Mouse (Mus musculus) limb, embryonic 15.5 days (tissue): ENCODE measurements at regions not wholly inside any gene's neighbourhood (a gene's known extent, or its start where the extent isn't known, plus 50 kb on each side); places are given as distances from the start of the nearest gene placed in this dataset.

ENCODE experiments used
- ATAC-seq: fragments of 200-750 bp; cut with Nextera tagmentation; 2 replicates; pipeline ENCODE4 v1.8.0; 2017; ENCODE audit warnings: low read depth, moderate TSS enrichment; ENCODE audit not compliant: insufficient number of reproducible peaks, low FRiP score, low TSS enrichment
- H3K27ac ChIP-seq: fragments of 300-500 bp; sonication (generic); 2 replicates; pipeline ENCODE4 v1.5.1; 2015; ENCODE audit warnings: moderate library complexity, mild to moderate bottlenecking, inconsistent platforms
- H3K27me3 ChIP-seq: fragments of 300-500 bp; sonication (generic); 2 replicates; pipeline ENCODE4 v1.6.1; 2015; ENCODE audit warnings: inconsistent platforms
- H3K36me3 ChIP-seq: fragments of 300-500 bp; sonication (generic); 2 replicates; pipeline ENCODE4 v1.6.1; 2015; ENCODE audit warnings: inconsistent platforms
- H3K4me1 ChIP-seq: fragments of 300-500 bp; sonication (generic); 2 replicates; pipeline ENCODE4 v1.6.1; 2015; ENCODE audit warnings: inconsistent platforms
- H3K4me2 ChIP-seq: fragments of 300-500 bp; sonication (generic); 2 replicates; pipeline ENCODE4 v1.6.1; 2015; ENCODE audit warnings: mild to moderate bottlenecking, inconsistent platforms
- H3K4me3 ChIP-seq: fragments of 300-500 bp; sonication (generic); 2 replicates; pipeline ENCODE4 v1.5.1; 2015; ENCODE audit warnings: mild to moderate bottlenecking, inconsistent platforms
- H3K9ac ChIP-seq: fragments of 300-500 bp; sonication (generic); 2 replicates; pipeline ENCODE4 v1.6.1; 2015; ENCODE audit warnings: inconsistent platforms
- H3K9me3 ChIP-seq: fragments of 300-500 bp; sonication (generic); 2 replicates; pipeline ENCODE4 v1.6.1; 2016; ENCODE audit warnings: inconsistent platforms
- WGBS: fragments of 180-500 bp; shearing (Covaris S2); methylation state at CpG from one replicate; pipeline ENCODE4 v1.1.7; 2015; 5-methylcytosine and 5-hydroxymethylcytosine counted together

DNA sequence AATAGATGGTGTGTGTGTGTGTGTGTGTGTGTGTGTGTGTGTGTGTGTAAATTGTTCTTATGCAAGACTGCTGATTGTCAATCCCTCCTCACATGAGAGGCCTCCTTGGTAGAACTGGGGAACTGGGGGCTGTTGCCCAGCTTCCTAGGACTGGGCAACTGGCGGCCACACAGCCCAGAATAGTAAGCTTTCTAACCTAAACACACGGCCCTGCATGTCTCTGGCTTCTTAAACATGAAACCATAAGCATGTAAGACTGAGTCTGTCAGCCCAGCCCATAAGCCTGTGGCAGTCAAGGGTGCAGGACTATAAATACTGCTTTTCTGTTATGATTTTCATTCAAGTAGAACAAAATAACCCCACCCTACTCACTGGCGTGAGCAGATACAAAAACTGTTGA, 60.7 kb downstream of the Ifng start:
- Histone ChIP-seq H3K4me2 (no peak overlapping the region), H3K36me3 (no peaks in the 10 kb centered on the region), H3K9me3 (no peaks in the 10 kb centered on the region), H3K27ac (no peak overlapping the region), H3K27me3 (no peaks in the 10 kb centered on the region), H3K4me1 (no peaks in the 10 kb centered on the region), H3K9ac (no peak overlapping the region), H3K4me3 (no peak overlapping the region)
- 80% methylated on average over 3 of the region's 3 CpGs for WGBS
- ATAC-seq, result no peak

GRCm38 (mm10) chr10:118504811-118505210, 64.0 kb downstream of the Ifng start:
- Histone ChIP-seq H3K4me3 (no peak overlapping the region), H3K9ac (no peak overlapping the region), H3K9me3 (no peaks in the 10 kb centered on the region), H3K4me1 (no peaks in the 10 kb centered on the region), H3K36me3 (no peaks in the 10 kb centered on the region), H3K27me3 (no peaks in the 10 kb centered on the region), H3K4me2 (no peak overlapping the region), H3K27ac (no peak overlapping the region)
- 49% methylated on average over 4 of the region's 4 CpGs for WGBS
- ATAC-seq, result no peak

GRCm38 (mm10) chr10:118506154-118506553, 65.3 kb downstream of the Ifng start:
- Histone ChIP-seq H3K27ac (no peak overlapping the region), H3K9me3 (no peaks in the 10 kb centered on the region), H3K36me3 (no peaks in the 10 kb centered on the region), H3K4me1 (no peaks in the 10 kb centered on the region), H3K9ac (no peak overlapping the region), H3K4me2 (no peak overlapping the region), H3K4me3 (no peak overlapping the region), H3K27me3 (no peaks in the 10 kb centered on the region)
- 78% methylated on average over 4 of the region's 4 CpGs for WGBS
- no peak for ATAC-seq

- no peak for ATAC-seq
- no peak overlapping the region for H3K4me3 ChIP-seq
- H3K27ac ChIP-seq, result no peak overlapping the region
- WGBS, result 46% methylated on average over 2 of the region's 2 CpGs
- no peaks in the 10 kb centered on the region for H3K36me3 ChIP-seq
- H3K4me2 ChIP-seq, result no peak overlapping the region
- H3K9me3 ChIP-seq, result no peaks in the 10 kb centered on the region
- no peaks in the 10 kb centered on the region for H3K27me3 ChIP-seq
- H3K4me1 ChIP-seq, result no peaks in the 10 kb centered on the region
- no peak overlapping the region for H3K9ac ChIP-seq
Observed at GRCm38 (mm10) chr10:118507630-118508029, 66.8 kb downstream of the Ifng start.

DNA sequence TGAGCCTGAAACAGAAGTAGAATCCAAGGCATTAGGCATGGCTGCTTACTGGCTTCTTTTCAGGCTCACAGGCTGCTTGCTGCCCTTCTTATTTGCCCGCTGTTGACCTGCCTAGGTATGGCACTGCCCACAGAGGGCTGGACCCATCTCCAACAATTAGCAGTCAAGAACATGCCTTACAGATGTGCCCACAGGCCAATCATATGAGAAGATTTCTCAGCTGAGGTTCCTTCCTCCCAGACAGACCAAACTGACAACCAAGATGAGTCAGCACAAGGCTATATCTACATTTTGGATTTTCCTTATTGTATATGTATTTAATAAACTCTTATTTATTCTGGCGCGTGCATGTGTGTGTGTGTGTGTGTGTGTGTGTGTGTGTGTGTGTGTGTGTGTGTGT, 76.0 kb downstream of the Ifng start:
- H3K27ac ChIP-seq, result no peak overlapping the region
- H3K4me2 ChIP-seq, result no peak overlapping the region
- H3K27me3 ChIP-seq, result no peaks in the 10 kb centered on the region
- 93% methylated on average over 3 of the region's 3 CpGs for WGBS
- H3K9me3 ChIP-seq, result no peaks in the 10 kb centered on the region
- no peak overlapping the region for H3K9ac ChIP-seq
- no peak for ATAC-seq
- no peak overlapping the region for H3K4me3 ChIP-seq
- H3K4me1 ChIP-seq, result no peaks in the 10 kb centered on the region
- no peaks in the 10 kb centered on the region for H3K36me3 ChIP-seq

- ATAC-seq, result no peak
- Histone ChIP-seq H3K4me1 (no peaks in the 10 kb centered on the region), H3K27ac (no peak overlapping the region), H3K4me3 (no peak overlapping the region), H3K4me2 (no peak overlapping the region), H3K9me3 (no peaks in the 10 kb centered on the region), H3K36me3 (no peaks in the 10 kb centered on the region), H3K9ac (no peak overlapping the region), H3K27me3 (no peaks in the 10 kb centered on the region)
- WGBS, result 76% methylated on average over 2 of the region's 2 CpGs
Observed at GRCm38 (mm10) chr10:118517995-118518394, 77.1 kb downstream of the Ifng start.

- WGBS, result 10% methylated on average over 1 of the region's 1 CpGs
- Histone ChIP-seq H3K4me1 (no peaks in the 10 kb centered on the region), H3K9me3 (no peaks in the 10 kb centered on the region), H3K4me2 (no peak overlapping the region), H3K27ac (no peak overlapping the region), H3K36me3 (no peaks in the 10 kb centered on the region), H3K9ac (no peak overlapping the region), H3K4me3 (no peak overlapping the region), H3K27me3 (no peaks in the 10 kb centered on the region)
- ATAC-seq, result no peak
Observed at GRCm38 (mm10) chr10:118545966-118546365, 105.1 kb downstream of the Ifng start.

GRCm38 (mm10) chr10:118550201-118550600, 109.4 kb downstream of the Ifng start:
- ATAC-seq, result no peak
- H3K36me3 ChIP-seq, result no peaks in the 10 kb centered on the region
- H3K9ac ChIP-seq, result no peak overlapping the region
- no peaks in the 10 kb centered on the region for H3K27me3 ChIP-seq
- no peaks in the 10 kb centered on the region for H3K9me3 ChIP-seq
- no peak overlapping the region for H3K4me2 ChIP-seq
- H3K27ac ChIP-seq, result no peak overlapping the region
- no peaks in the 10 kb centered on the region for H3K4me1 ChIP-seq
- no peak overlapping the region for H3K4me3 ChIP-seq
- 69% methylated on average over 4 of the region's 4 CpGs for WGBS

- Histone ChIP-seq H3K9me3 (no peaks in the 10 kb centered on the region), H3K36me3 (no peaks in the 10 kb centered on the region), H3K4me3 (no peak overlapping the region), H3K27me3 (no peaks in the 10 kb centered on the region), H3K27ac (no peak overlapping the region), H3K4me2 (no peak overlapping the region), H3K9ac (no peak overlapping the region), H3K4me1 (peaks cover under 1% of the 10 kb centered on the region; the same call in 1 of the 2 replicates)
- 37% methylated on average over 6 of the region's 6 CpGs for WGBS
- no peak for ATAC-seq
Observed at GRCm38 (mm10) chr10:118558848-118559247, 118.0 kb downstream of the Ifng start.

- no peak overlapping the region for H3K9ac ChIP-seq
- H3K4me2 ChIP-seq, result peak overlapping the region; percentile 31; the same call in 1 of the 2 replicates
- 30% methylated on average over 8 of the region's 8 CpGs for WGBS
- no peaks in the 10 kb centered on the region for H3K9me3 ChIP-seq
- no peaks in the 10 kb centered on the region for H3K36me3 ChIP-seq
- no peak for ATAC-seq
- H3K4me1 ChIP-seq, result peaks cover 11% of the 10 kb centered on the region
- H3K27ac ChIP-seq, result no peak overlapping the region
- H3K4me3 ChIP-seq, result no peak overlapping the region; the same call in 1 of the 2 replicates
- H3K27me3 ChIP-seq, result no peaks in the 10 kb centered on the region
Observed at GRCm38 (mm10) chr10:118564041-118564440, 123.2 kb downstream of the Ifng start.

GRCm38 (mm10) chr10:118564528-118565268, 123.9 kb downstream of the Ifng start:
- H3K4me3 ChIP-seq, result no peak overlapping the region; the same call in 1 of the 2 replicates
- H3K4me2 ChIP-seq, result peak overlapping the region; percentile 31; the same call in 1 of the 2 replicates
- H3K9ac ChIP-seq, result no peak overlapping the region
- no peaks in the 10 kb centered on the region for H3K36me3 ChIP-seq
- H3K4me1 ChIP-seq, result peaks cover 11% of the 10 kb centered on the region
- WGBS, result 36% methylated on average over 16 of the region's 16 CpGs
- no peaks in the 10 kb centered on the region for H3K27me3 ChIP-seq
- H3K9me3 ChIP-seq, result no peaks in the 10 kb centered on the region
- no peak for ATAC-seq
- no peak overlapping the region for H3K27ac ChIP-seq

DNA sequence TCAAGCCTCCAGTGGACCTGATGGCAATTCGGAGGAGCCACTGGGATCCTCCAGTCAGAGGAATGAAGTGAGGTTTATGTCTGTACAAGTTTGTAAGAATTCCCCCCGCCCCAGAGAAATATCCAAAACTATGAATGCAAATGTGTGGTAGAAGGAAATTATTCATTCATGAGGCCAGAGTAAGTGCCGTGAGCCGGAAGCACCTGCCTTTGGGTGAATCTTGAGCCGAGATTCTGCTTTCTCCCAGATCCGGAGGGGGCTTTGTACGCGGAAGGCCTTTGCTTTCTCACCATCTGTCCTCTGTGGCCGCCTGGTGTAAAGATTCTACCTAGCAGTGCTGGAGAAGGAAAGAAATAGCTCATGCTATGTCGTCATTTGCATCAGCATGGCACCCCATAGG, 127.8 kb downstream of the Ifng start:
- Histone ChIP-seq H3K27ac (no peak overlapping the region), H3K27me3 (no peaks in the 10 kb centered on the region), H3K4me2 (no peak overlapping the region), H3K4me3 (no peak overlapping the region), H3K9ac (no peak overlapping the region), H3K9me3 (no peaks in the 10 kb centered on the region), H3K4me1 (peaks cover 11% of the 10 kb centered on the region), H3K36me3 (no peaks in the 10 kb centered on the region)
- ATAC-seq, result no peak
- 86% methylated on average over 10 of the region's 10 CpGs for WGBS

- 44% methylated on average over 8 of the region's 8 CpGs for WGBS
- H3K27me3 ChIP-seq, result no peaks in the 10 kb centered on the region
- no peak overlapping the region for H3K27ac ChIP-seq
- peaks cover 6% of the 10 kb centered on the region for H3K4me1 ChIP-seq
- no peak for ATAC-seq
- H3K4me2 ChIP-seq, result no peak overlapping the region
- H3K9ac ChIP-seq, result no peak overlapping the region
- no peak overlapping the region for H3K4me3 ChIP-seq
- H3K9me3 ChIP-seq, result no peaks in the 10 kb centered on the region
- no peaks in the 10 kb centered on the region for H3K36me3 ChIP-seq
Observed at GRCm38 (mm10) chr10:118569424-118569823, 128.6 kb downstream of the Ifng start.
